Mouse (Mus musculus) kidney, adult 2 months (tissue): ENCODE results near the gene Rpl23a.

ENCODE experiments used
- CTCF ChIP-seq: fragments of 200-500 bp; conservative IDR thresholded peaks from 2 replicates; pipeline ENCODE4 v1.5.1; 2011; ENCODE audit warnings: low read depth, mild to moderate bottlenecking, control low read depth, low read length, moderate library complexity, mixed read lengths; ENCODE audit not compliant: insufficient read depth, insufficient read length
- POLR2A ChIP-seq: fragments of 200-500 bp; IDR thresholded peaks from one replicate; pipeline ENCODE4 v1.6.1; 2011; ENCODE audit warnings: low read depth, low read length, control low read depth

- TF ChIP-seq CTCF (no peak), POLR2A (no peak)
Observed at GRCm38 (mm10) chr11:78137584-78137983, 45.8 kb downstream of the Rpl23a start.
